Mouse (Mus musculus): ENCODE data around the gene Daam2.

The Daam2 gene

GRCm38 (mm10) chr17:49509431-49509830 lies 54.7 kb downstream of the Daam2 start:
- POLR2A ChIA-PET, result no interaction called here
- CTCF ChIA-PET, result interaction anchor here (1.2 to 3.2 kb wide), 5 partner anchors 389 to 390 kb away, joined by 3 to 22 read pairs (median 8); no protein-coding TSS in a partner anchor

- ChIA-PET CTCF (no interaction called here), POLR2A (no interaction called here)
Observed at GRCm38 (mm10) chr17:49503246-49503900, 60.8 kb downstream of the Daam2 start.

GRCm38 (mm10) chr17:49500234-49500633 lies 63.9 kb downstream of the Daam2 start:
- ChIA-PET POLR2A (no interaction called here), CTCF (no interaction called here)

- ChIA-PET POLR2A (no interaction called here), CTCF (no interaction called here)
Observed at GRCm38 (mm10) chr17:49499635-49500034, 64.5 kb downstream of the Daam2 start.

- ChIA-PET CTCF (interaction anchor here in 2 of 4 experiments (0.8 to 1.9 kb wide), 2 partner anchors 291 to 401 kb away, joined by 3 to 4 read pairs; no protein-coding TSS in a partner anchor), POLR2A (no interaction called here)
Observed at GRCm38 (mm10) chr17:49498169-49498568, 66.0 kb downstream of the Daam2 start.

GRCm38 (mm10) chr17:49493276-49493675 lies 70.9 kb downstream of the Daam2 start:
- ChIA-PET CTCF (interaction anchor here in 1 of 4 experiments (0.6 kb wide), 1 partner anchor 10 kb away, joined by 4 read pairs; no protein-coding TSS in a partner anchor), POLR2A (no interaction called here)

GRCm38 (mm10) chr17:49489098-49489497 lies 75.0 kb downstream of the Daam2 start:
- ChIA-PET CTCF (no interaction called here), POLR2A (no interaction called here)

GRCm38 (mm10) chr17:49484435-49484834 lies 79.7 kb downstream of the Daam2 start:
- POLR2A ChIA-PET, result no interaction called here

GRCm38 (mm10) chr17:49481876-49482275 lies 82.3 kb downstream of the Daam2 start:
- ChIA-PET CTCF (interaction anchor here in 2 of 4 experiments (0.6 kb wide), 2 partner anchors 29 to 1154 kb away, joined by 3 to 4 read pairs; no protein-coding TSS in a partner anchor), POLR2A (interaction anchor here in 1 of 4 experiments (0.5 kb wide), 2 partner anchors 16 to 611 kb away, joined by 3 read pairs; no protein-coding TSS in a partner anchor)

More at GRCm38 (mm10) chr17:49484435-49484834, 79.7 kb downstream of the Daam2 start:
- CTCF ChIA-PET, result no interaction called here

GRCm38 (mm10) chr17:49477370-49477769 lies 86.8 kb downstream of the Daam2 start:
- CTCF ChIA-PET, result interaction anchor here in 1 of 4 experiments (1.8 kb wide), 1 partner anchor 421 kb away, joined by 5 read pairs; no protein-coding TSS in a partner anchor
- POLR2A ChIA-PET, result interaction anchor here in 1 of 4 experiments (0.7 kb wide), 1 partner anchor 950 kb away, joined by 3 read pairs; no protein-coding TSS in a partner anchor

- ChIA-PET CTCF (no interaction called here), POLR2A (no interaction called here)
Observed at GRCm38 (mm10) chr17:49475174-49475573, 89.0 kb downstream of the Daam2 start.

- ChIA-PET POLR2A (no interaction called here), CTCF (no interaction called here)
Observed at GRCm38 (mm10) chr17:49474051-49474450, 90.1 kb downstream of the Daam2 start.

- CTCF ChIA-PET, result interaction anchor here in 2 of 4 experiments (0.5 to 0.7 kb wide), 6 partner anchors 58 to 1600 kb away, joined by 3 to 6 read pairs (median 3); no protein-coding TSS in a partner anchor
- POLR2A ChIA-PET, result interaction anchor here in 2 of 4 experiments (0.5 to 0.7 kb wide), 2 partner anchors 201 to 423 kb away, joined by 3 read pairs; no protein-coding TSS in a partner anchor
Observed at GRCm38 (mm10) chr17:49472626-49473025, 91.5 kb downstream of the Daam2 start.

GRCm38 (mm10) chr17:49468223-49468622 lies 95.9 kb downstream of the Daam2 start:
- POLR2A ChIA-PET, result no interaction called here
- CTCF ChIA-PET, result interaction anchor here in 2 of 4 experiments (0.7 to 2.2 kb wide), 4 partner anchors 431 to 1046 kb away, joined by 3 to 11 read pairs (median 5); no protein-coding TSS in a partner anchor

- ChIA-PET POLR2A (no interaction called here), CTCF (interaction anchor here in 1 of 4 experiments (0.6 kb wide), 1 partner anchor 48 kb away, joined by 4 read pairs; no protein-coding TSS in a partner anchor)
Observed at GRCm38 (mm10) chr17:49464884-49465283, 99.3 kb downstream of the Daam2 start.

GRCm38 (mm10) chr17:49458386-49458785 lies 105.8 kb downstream of the Daam2 start:
- CTCF ChIA-PET, result interaction anchor here in 1 of 4 experiments (0.6 kb wide), 1 partner anchor 191 kb away, joined by 6 read pairs; no protein-coding TSS in a partner anchor
- POLR2A ChIA-PET, result no interaction called here

- ChIA-PET CTCF (no interaction called here), POLR2A (no interaction called here)
Observed at GRCm38 (mm10) chr17:49457833-49458232, 106.3 kb downstream of the Daam2 start.

GRCm38 (mm10) chr17:49456334-49456733 lies 107.8 kb downstream of the Daam2 start:
- CTCF ChIA-PET, result interaction anchor here in 2 of 4 experiments (0.5 to 0.9 kb wide), 2 partner anchors 212 to 525 kb away, joined by 3 read pairs; no protein-coding TSS in a partner anchor
- POLR2A ChIA-PET, result interaction anchor here in 1 of 4 experiments (1.1 to 1.4 kb wide), 2 partner anchors 21 to 23 kb away, joined by 3 to 5 read pairs; no protein-coding TSS in a partner anchor

GRCm38 (mm10) chr17:49450922-49451321 lies 113.2 kb downstream of the Daam2 start:
- CTCF ChIA-PET, result no interaction called here

GRCm38 (mm10) chr17:49449230-49449608 lies 114.9 kb downstream of the Daam2 start:
- POLR2A ChIA-PET, result interaction anchor here in 3 of 4 experiments (0.8 to 1.8 kb wide), 7 partner anchors 9 to 47 kb away, joined by 3 to 7 read pairs (median 4); no protein-coding TSS in a partner anchor
- CTCF ChIA-PET, result interaction anchor here in 2 of 4 experiments (0.6 kb wide), 3 partner anchors 14 to 576 kb away, joined by 3 read pairs; no protein-coding TSS in a partner anchor

More at GRCm38 (mm10) chr17:49450922-49451321, 113.2 kb downstream of the Daam2 start:
- POLR2A ChIA-PET, result no interaction called here
